Mouse (Mus musculus) kidney, adult 2 months (tissue): ENCODE measurements around the gene Trim60. TPM values are rescaled to one million over a fixed set of nuclear protein-coding genes. Genes with fewer than 3 reads are reported as not detected.

Experiments used
- DNase-seq: peaks from one replicate; pipeline ENCODE4 v3.0.0; 2021
- H3K27ac ChIP-seq: fragments of 200-500 bp; 2 replicates; pipeline ENCODE4 v1.5.1; 2012; ENCODE audit warnings: low read depth, low read length, control low read depth, inconsistent platforms; ENCODE audit not compliant: insufficient read depth
- H3K27me3 ChIP-seq: fragments of 200-500 bp; replicated peaks from 2 replicates; pipeline ENCODE4 v1.6.1; 2012; ENCODE audit warnings: mild to moderate bottlenecking, moderate library complexity, low read length, inconsistent platforms; ENCODE audit not compliant: control insufficient read depth, insufficient read depth
- H3K36me3 ChIP-seq: fragments of 200-500 bp; 2 replicates; pipeline ENCODE4 v1.6.1; 2012; ENCODE audit warnings: mild to moderate bottlenecking, moderate library complexity, low read length, inconsistent platforms; ENCODE audit not compliant: control insufficient read depth, insufficient read depth
- H3K4me1 ChIP-seq: fragments of 200-500 bp; 2 replicates; pipeline ENCODE4 v1.6.1; 2011; ENCODE audit warnings: low read length; ENCODE audit not compliant: control insufficient read depth, insufficient read depth
- H3K4me3 ChIP-seq: fragments of 200-500 bp; 2 replicates; pipeline ENCODE4 v1.5.1; 2011; ENCODE audit warnings: mild to moderate bottlenecking, low read depth, low read length, control low read depth; ENCODE audit not compliant: insufficient read depth
- CTCF ChIP-seq: fragments of 200-500 bp; conservative IDR thresholded peaks from 2 replicates; pipeline ENCODE4 v1.5.1; 2011; ENCODE audit warnings: low read depth, mild to moderate bottlenecking, control low read depth, low read length, moderate library complexity, mixed read lengths; ENCODE audit not compliant: insufficient read depth, insufficient read length
- POLR2A ChIP-seq: fragments of 200-500 bp; IDR thresholded peaks from one replicate; pipeline ENCODE4 v1.6.1; 2011; ENCODE audit warnings: low read depth, low read length, control low read depth
- WGBS: fragments of 180-500 bp; shearing (Covaris S2); methylation state at CpG from one replicate; pipeline ENCODE4 v1.1.7; 2018; 5-methylcytosine and 5-hydroxymethylcytosine counted together
- polyA plus RNA-seq: library from polyadenylated mRNA; depleted of rRNA; stranded (reverse); fragments of >200 nt; gene quantifications from 2 replicates; pipeline ENCODE4 v1.2.3, GENCODE M21; 2012; rRNA removed

The Trim60 gene
- polyA plus RNA-seq = 0.27 and 0.41 TPM in 2 replicates

DNA sequence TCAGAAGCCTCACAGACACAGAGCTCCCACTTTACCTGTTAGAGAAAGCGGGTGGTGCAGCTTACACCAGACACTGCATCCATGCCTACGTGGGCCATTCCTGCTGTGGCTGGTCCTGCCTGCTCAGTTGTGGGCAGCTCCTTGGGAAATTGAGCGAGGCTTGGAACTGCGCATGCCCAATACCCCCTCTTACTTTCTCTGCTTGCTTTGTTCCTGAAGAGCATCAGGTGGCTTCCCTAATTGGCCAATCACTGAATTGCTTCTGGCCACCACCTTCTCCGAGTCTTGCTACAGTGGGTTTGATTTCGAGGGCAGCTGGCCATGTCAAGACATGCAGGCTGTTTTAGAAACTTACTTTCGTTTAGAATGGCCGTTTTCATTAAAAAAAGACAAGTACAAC is at the start of gene Trim60, which contains the start of gene Trim61:
Trim60 (minus strand) TSS at position 162 of the 400 bp plus-strand sequence.
Trim61 (minus strand) TSS at position 101 of the 400 bp plus-strand sequence.
- TF ChIP-seq CTCF (no peak), POLR2A (no peak)
- no peak for DNase-seq
- H3K27ac ChIP-seq = no peak within 1 kb of the TSS
- no peaks in the 10 kb centered on the region for H3K27me3 ChIP-seq
- no peaks in the 10 kb centered on the region for H3K4me1 ChIP-seq
- WGBS = 82% methylated on average over 8 of the region's 8 CpGs
- no peaks in the 10 kb centered on the region for H3K36me3 ChIP-seq
- H3K4me3 ChIP-seq = no peak within 1 kb of the TSS

DNA sequence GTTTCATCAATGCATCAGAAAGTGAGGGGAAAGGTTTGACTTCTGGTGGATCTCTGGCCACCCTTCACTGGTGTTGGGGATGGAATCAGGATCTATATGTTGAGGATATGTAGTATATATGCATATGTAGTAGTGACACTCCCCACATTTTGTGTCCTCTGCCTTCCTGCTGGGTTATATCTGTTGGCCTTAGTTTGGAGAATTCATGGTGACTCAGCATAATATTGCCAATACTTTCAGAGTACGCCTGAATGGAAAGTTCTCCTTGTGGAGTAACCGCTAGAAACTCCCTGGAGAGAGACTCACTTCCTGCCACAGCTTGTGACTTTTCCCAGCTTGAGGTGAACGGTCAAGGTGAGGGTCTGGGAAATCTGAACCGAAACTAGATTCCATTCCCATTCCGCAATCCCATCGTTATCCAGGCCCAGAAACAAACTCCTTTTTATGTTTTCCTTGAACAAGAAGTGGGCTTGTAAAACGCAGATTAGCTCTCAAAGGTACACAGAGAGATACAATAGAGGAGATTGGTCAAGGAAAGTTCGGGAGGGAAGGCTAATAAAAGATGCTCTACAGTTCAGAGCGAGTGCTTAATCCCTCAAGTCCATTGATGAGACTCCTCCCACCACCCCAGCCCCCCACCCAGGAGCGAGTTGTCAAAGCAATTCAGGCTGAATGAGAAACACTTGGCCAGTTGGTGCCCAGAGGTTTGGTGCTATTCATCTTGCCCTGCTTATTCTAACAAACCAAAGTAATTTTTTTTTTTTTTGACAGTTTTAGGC is 49.5 kb upstream of the Trim60 start:
- Histone ChIP-seq H3K27me3 (no peaks in the 10 kb centered on the region), H3K4me1 (no peaks in the 10 kb centered on the region), H3K27ac (no peak overlapping the region), H3K36me3 (no peaks in the 10 kb centered on the region), H3K4me3 (no peak overlapping the region)
- no peak for DNase-seq
- TF ChIP-seq POLR2A (no peak), CTCF (no peak)
- 35% methylated on average over 10 of the region's 10 CpGs for WGBS

DNA sequence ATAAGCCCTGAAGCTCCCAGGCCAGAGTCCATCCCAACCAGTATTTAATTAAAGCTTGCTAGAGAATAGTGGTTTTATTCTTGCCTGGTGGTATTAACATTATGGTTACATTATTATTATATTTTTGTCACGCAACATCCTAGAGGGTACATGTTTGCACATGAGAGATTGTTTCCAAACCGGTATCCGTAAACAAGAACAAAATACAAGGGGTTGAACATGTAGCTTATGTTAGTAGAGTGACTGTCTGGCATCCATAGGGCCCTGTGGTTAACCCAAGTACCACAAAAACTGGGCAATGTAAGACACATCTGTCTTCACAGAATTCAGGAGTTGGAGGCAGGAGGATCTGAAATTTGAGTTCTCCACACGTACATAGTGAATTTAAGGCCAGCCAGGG is 48.6 kb upstream of the Trim60 start:
- no peak for TF ChIP-seq POLR2A
- no peak for TF ChIP-seq CTCF
- H3K4me3 ChIP-seq = no peak overlapping the region
- H3K4me1 ChIP-seq = no peaks in the 10 kb centered on the region
- H3K36me3 ChIP-seq = no peaks in the 10 kb centered on the region
- WGBS = 95% methylated on average over 4 of the region's 4 CpGs
- H3K27ac ChIP-seq = no peak overlapping the region
- H3K27me3 ChIP-seq = no peaks in the 10 kb centered on the region
- DNase-seq = no peak

DNA sequence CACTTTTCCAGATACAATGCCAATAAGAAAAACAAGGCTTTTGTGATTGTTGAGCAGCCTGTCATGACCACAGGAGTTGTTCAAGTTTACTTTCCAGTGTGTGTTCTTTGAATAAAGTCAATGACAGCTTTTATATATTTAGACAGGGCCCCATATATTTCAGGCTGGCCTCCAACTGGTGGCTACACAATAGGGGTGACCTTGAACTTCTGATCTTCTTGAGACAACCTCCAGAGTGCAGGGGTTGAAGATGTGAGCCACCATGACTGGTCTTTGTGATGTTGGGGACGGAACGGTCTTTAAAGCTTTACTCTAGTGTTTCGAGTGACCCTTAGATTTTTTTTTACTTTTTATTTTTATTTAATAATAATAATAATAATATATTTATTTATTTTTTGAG is 47.2 kb upstream of the Trim60 start:
- DNase-seq = no peak
- Histone ChIP-seq H3K4me1 (no peaks in the 10 kb centered on the region), H3K4me3 (no peak overlapping the region), H3K36me3 (no peaks in the 10 kb centered on the region), H3K27me3 (no peaks in the 10 kb centered on the region), H3K27ac (no peak overlapping the region)
- no peak for TF ChIP-seq CTCF
- no peak for TF ChIP-seq POLR2A
- 98% methylated on average over 3 of the region's 3 CpGs for WGBS

DNA sequence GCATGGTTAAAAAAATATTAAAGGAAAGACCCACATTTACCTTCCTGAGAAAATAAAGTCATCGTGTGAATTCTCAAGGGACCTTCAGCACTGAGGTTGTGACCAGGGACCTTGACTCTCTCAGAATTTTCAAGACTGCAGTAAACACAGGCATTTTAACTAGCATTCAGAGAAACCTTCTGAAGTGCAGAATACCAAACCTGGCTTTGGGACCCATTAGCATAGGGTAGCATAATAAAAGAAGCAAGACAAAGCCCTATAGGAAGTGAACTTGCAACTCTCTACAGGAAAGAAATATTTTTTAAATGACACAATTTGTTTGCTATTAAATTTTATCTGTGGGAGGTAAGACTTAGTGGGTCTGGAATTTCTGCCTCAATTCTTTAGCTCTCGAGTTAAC is 45.7 kb upstream of the Trim60 start:
- no peak for TF ChIP-seq POLR2A
- TF ChIP-seq CTCF = no peak
- no peaks in the 10 kb centered on the region for H3K27me3 ChIP-seq
- no peak for DNase-seq
- H3K4me3 ChIP-seq = no peak overlapping the region
- no peak overlapping the region for H3K27ac ChIP-seq
- H3K36me3 ChIP-seq = no peaks in the 10 kb centered on the region
- WGBS = 40% methylated on average over 2 of the region's 2 CpGs
- no peaks in the 10 kb centered on the region for H3K4me1 ChIP-seq

DNA sequence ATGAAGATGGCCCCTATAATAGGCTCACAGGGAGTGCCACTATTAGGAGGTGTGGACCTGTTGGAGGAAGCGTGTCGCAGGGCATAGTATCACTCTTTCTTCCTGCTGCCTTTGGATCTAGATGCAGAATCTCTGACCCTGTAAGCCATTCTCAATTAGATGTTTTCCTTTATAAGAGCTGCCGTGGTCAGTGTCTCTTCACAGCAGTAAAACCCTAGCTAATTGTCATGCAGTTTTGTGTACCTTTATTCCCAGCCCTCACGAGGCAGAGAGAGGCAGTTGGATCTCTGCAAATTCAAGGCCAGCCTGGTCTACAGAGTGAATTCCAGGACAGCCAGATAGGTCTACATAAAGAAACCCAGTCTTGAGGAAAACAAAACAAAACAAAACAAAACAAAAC is 43.8 kb upstream of the Trim60 start:
- TF ChIP-seq POLR2A (no peak), CTCF (no peak)
- H3K36me3 ChIP-seq = no peaks in the 10 kb centered on the region

DNA sequence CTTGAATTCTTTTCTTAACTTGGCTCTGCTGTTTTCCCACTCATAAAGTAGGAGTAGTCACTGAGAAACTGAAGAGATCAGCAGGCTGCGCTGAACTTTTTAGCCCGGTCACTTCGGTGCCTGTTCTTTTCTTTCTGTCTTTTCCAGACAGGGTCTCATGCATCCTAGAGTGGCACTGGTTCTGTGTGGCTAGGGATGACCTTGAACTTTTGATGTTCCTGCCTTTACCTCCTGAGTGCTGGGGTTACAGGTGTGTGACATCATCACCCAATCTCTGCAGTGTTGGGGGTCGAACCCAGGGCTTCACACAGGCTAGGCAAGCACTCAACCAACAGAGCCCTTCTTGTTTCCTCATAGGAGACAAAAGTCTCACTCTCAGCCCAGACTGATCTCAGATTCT is 38.3 kb upstream of the Trim60 start:
- TF ChIP-seq POLR2A (no peak), CTCF (no peak)
- 88% methylated on average over 4 of the region's 4 CpGs for WGBS
- Histone ChIP-seq H3K27me3 (no peaks in the 10 kb centered on the region), H3K4me3 (no peak overlapping the region), H3K27ac (no peak overlapping the region), H3K36me3 (no peaks in the 10 kb centered on the region), H3K4me1 (no peaks in the 10 kb centered on the region)
- no peak for DNase-seq

More for the DNA sequence above, 43.8 kb upstream of the Trim60 start:
- no peaks in the 10 kb centered on the region for H3K27me3 ChIP-seq
- H3K27ac ChIP-seq = no peak overlapping the region
- 80% methylated on average over 4 of the region's 4 CpGs for WGBS
- H3K4me3 ChIP-seq = no peak overlapping the region
- no peak for DNase-seq
- H3K4me1 ChIP-seq = no peaks in the 10 kb centered on the region
